ENCODE assay signal across 12 mouse cellular contexts in the genomic region with DNA sequence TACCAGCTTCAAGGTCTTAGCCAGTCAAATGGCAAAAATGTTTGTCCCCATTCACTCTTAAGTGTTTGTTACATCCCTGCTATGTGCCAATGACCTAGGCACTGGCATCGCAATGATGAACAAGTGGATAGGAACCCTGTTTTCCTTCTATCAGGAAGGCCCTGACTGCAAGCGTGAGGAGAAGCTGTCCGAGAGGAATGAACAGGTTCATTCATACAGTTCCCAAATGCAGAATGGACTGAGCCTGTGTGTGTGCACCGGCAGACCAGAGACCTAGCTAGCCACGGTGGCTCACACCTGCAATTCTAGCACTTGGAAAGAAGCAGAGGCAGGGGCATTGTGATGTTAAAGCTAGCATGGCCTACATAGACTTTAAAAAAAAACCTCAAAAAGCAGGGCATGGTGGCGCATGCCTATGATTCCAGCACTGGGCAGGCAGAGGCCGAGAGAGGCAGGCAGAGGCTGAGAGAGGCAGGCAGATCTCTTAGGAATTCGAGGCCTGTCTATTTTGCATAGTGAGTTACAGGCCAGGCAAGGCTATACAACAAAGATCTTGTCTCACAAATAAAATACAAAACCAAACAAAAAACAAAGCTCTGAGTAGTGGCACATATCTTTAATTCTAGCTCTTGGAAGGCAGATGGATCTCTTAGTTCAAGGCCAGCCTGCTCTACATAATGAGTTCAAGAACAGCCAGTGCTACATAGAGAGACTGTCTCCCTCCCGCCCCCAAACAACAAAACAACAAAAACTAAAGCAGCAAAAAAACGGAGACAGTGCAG. TPM values are rescaled to one million over a fixed set of nuclear protein-coding genes. Genes with fewer than 3 reads are reported as not detected.
DNase-seq lines count a peak whose midpoint lies in the region; ATAC-seq lines count a peak whose summit lies in the region.
"Had no signal": no experiment of that assay in that cellular context is flagged by ENCODE, and none has a peak within 500 bp of the region (broad histone marks: within the 10 kb centered on the region; RNA-seq: fewer than 3 reads in every experiment).

No protein-coding gene starts in this region.

- H3K4me2 ChIP-seq in embryonic facial prominence, embryonic 13.5 days: no peak overlapping the region
- no peak overlapping the region for H3K4me2 ChIP-seq in kidney, embryonic 15.5 days
- no peak overlapping the region for H3K4me2 ChIP-seq in embryonic facial prominence, embryonic 15.5 days (replicated peaks)
- H3K4me2 ChIP-seq: embryonic facial prominence, embryonic 12.5 days had no signal

- peaks cover 75% of the 10 kb centered on the region for H3K36me3 ChIP-seq in embryonic facial prominence, embryonic 13.5 days
- H3K36me3 ChIP-seq in embryonic facial prominence, embryonic 10.5 days (replicated peaks): peaks cover 90% of the 10 kb centered on the region
- peaks cover 80% of the 10 kb centered on the region for H3K36me3 ChIP-seq in kidney, embryonic 15.5 days
- H3K36me3 ChIP-seq in embryonic facial prominence, embryonic 15.5 days: peaks cover 56% of the 10 kb centered on the region

- H3K9ac ChIP-seq in embryonic facial prominence, embryonic 13.5 days: no peak overlapping the region; the same call in 1 of the 2 replicates
- H3K9ac ChIP-seq in kidney, embryonic 15.5 days: no peak overlapping the region
- H3K9ac ChIP-seq in embryonic facial prominence, embryonic 15.5 days: no peak overlapping the region
- H3K9ac ChIP-seq: embryonic facial prominence, embryonic 12.5 days had no signal

- WGBS in embryonic facial prominence, embryonic 13.5 days: 62% methylated on average over 10 of the region's 10 CpGs
- WGBS in embryonic facial prominence, embryonic 10.5 days: 74% methylated on average over 10 of the region's 10 CpGs
- WGBS in kidney, embryonic 15.5 days: 65% methylated on average over 10 of the region's 10 CpGs
- 54% methylated on average over 10 of the region's 10 CpGs for WGBS in embryonic facial prominence, embryonic 15.5 days

- H3K27ac ChIP-seq in embryonic facial prominence, embryonic 13.5 days: peak overlapping the region; percentile 58; the same call in 1 of the 2 replicates
- no peak overlapping the region for H3K27ac ChIP-seq in embryonic facial prominence, embryonic 10.5 days (replicated peaks)
- peak overlapping the region; percentile 37; the same call in 1 of the 2 replicates for H3K27ac ChIP-seq in kidney, embryonic 15.5 days
- peak overlapping the region; percentile 28; the same call in 1 of the 2 replicates for H3K27ac ChIP-seq in embryonic facial prominence, embryonic 15.5 days (replicated peaks)
- H3K27ac ChIP-seq: embryonic facial prominence, embryonic 12.5 days had no signal

- H3K27me3 ChIP-seq in embryonic facial prominence, embryonic 13.5 days: no peaks in the 10 kb centered on the region
- no peaks in the 10 kb centered on the region for H3K27me3 ChIP-seq in embryonic facial prominence, embryonic 10.5 days (replicated peaks; ENCODE audit: low read depth, poor library complexity, severe bottlenecking)
- no peaks in the 10 kb centered on the region for H3K27me3 ChIP-seq in kidney, embryonic 15.5 days
- H3K27me3 ChIP-seq in embryonic facial prominence, embryonic 15.5 days: no peaks in the 10 kb centered on the region
- H3K27me3 ChIP-seq: embryonic facial prominence, embryonic 12.5 days had no signal

- no peak for ATAC-seq in embryonic facial prominence, embryonic 13.5 days (ENCODE audit: insufficient number of reproducible peaks, insufficient read depth, low FRiP score, low TSS enrichment, low read depth)
- no peak for ATAC-seq in kidney, embryonic 15.5 days (replicated peaks; ENCODE audit: low FRiP score)
- ATAC-seq in embryonic facial prominence, embryonic 15.5 days (ENCODE audit: insufficient number of reproducible peaks, low FRiP score, low TSS enrichment, low read depth): no peak
- ATAC-seq: lung, postnatal 0 days had no signal

- H3K4me1 ChIP-seq in embryonic facial prominence, embryonic 13.5 days: peaks cover 33% of the 10 kb centered on the region
- peaks cover 28% of the 10 kb centered on the region for H3K4me1 ChIP-seq in embryonic facial prominence, embryonic 10.5 days
- peaks cover 30% of the 10 kb centered on the region for H3K4me1 ChIP-seq in kidney, embryonic 15.5 days
- peaks cover 27% of the 10 kb centered on the region for H3K4me1 ChIP-seq in embryonic facial prominence, embryonic 15.5 days

- no peak overlapping the region for H3K4me3 ChIP-seq in embryonic facial prominence, embryonic 13.5 days
- H3K4me3 ChIP-seq in embryonic facial prominence, embryonic 10.5 days: no peak overlapping the region
- no peak overlapping the region for H3K4me3 ChIP-seq in kidney, embryonic 15.5 days (replicated peaks)
- no peak overlapping the region for H3K4me3 ChIP-seq in embryonic facial prominence, embryonic 15.5 days (replicated peaks)
- H3K4me3 ChIP-seq: embryonic facial prominence, embryonic 12.5 days had no signal

- H3K9me3 ChIP-seq in embryonic facial prominence, embryonic 13.5 days: no peaks in the 10 kb centered on the region
- H3K9me3 ChIP-seq in embryonic facial prominence, embryonic 10.5 days: no peaks in the 10 kb centered on the region
- no peaks in the 10 kb centered on the region for H3K9me3 ChIP-seq in kidney, embryonic 15.5 days (replicated peaks)
- H3K9me3 ChIP-seq in embryonic facial prominence, embryonic 15.5 days (replicated peaks): no peaks in the 10 kb centered on the region
- H3K9me3 ChIP-seq: embryonic facial prominence, embryonic 12.5 days had no signal

- no peak for DNase-seq in embryonic facial prominence, embryonic 10.5 days (ENCODE audit: low spot score)
- DNase-seq in kidney, postnatal 10 days: no peak
- DNase-seq in A20 (ENCODE audit: low read depth, low spot score): peak; percentile 38
- no peak for DNase-seq in gastrocnemius, postnatal 25 days
- DNase-seq in ovary, adult 18-20 months (ENCODE audit: low spot score): no peak
- DNase-seq: cerebellum, adult 11-12 months; kidney, adult 11 months had no signal

RNA-seq across cellular contexts. Expression of gene Trpv2, which starts 33.1 kb away (rescaled TPM):
- polyA plus RNA-seq in embryonic facial prominence, embryonic 13.5 days (2015; fragmentation: Nextera tagmentation; extraction: Ambion mirVana): 3.0 and 3.5 TPM in 2 replicates
- 2.6 and 3.8 TPM in 2 replicates for polyA plus RNA-seq in embryonic facial prominence, embryonic 10.5 days (2016; fragmentation: Nextera tagmentation; extraction: Ambion mirVana)
- polyA plus RNA-seq in kidney, embryonic 15.5 days (2015; fragmentation: Nextera tagmentation; extraction: Ambion mirVana): 3.5 and 6.4 TPM in 2 replicates
- 5.3 and 6.4 TPM in 2 replicates for polyA plus RNA-seq in embryonic facial prominence, embryonic 15.5 days (2015; fragmentation: Nextera tagmentation; extraction: Ambion mirVana)
- total RNA-seq in gastrocnemius, postnatal 25 days (2021): 1 to 10 TPM in 1 of 2 experiments, under 1 TPM in 1; 0.97 to 1.5 TPM

RNA-seq across cellular contexts. Expression of gene Lrrc75a, which starts 41.0 kb away (rescaled TPM):
- polyA plus RNA-seq in embryonic facial prominence, embryonic 13.5 days (2015; fragmentation: Nextera tagmentation; extraction: Ambion mirVana): 14.0 and 18.4 TPM in 2 replicates
- 11.2 and 12.9 TPM in 2 replicates for polyA plus RNA-seq in embryonic facial prominence, embryonic 10.5 days (2016; fragmentation: Nextera tagmentation; extraction: Ambion mirVana)
- polyA plus RNA-seq in kidney, embryonic 15.5 days (2015; fragmentation: Nextera tagmentation; extraction: Ambion mirVana): 14.3 and 15.7 TPM in 2 replicates
- polyA plus RNA-seq in embryonic facial prominence, embryonic 15.5 days (2015; fragmentation: Nextera tagmentation; extraction: Ambion mirVana): 16.2 and 16.3 TPM in 2 replicates
- total RNA-seq in gastrocnemius, postnatal 25 days (2021): 1 to 10 TPM; 4.0 to 4.7 TPM

RNA-seq across cellular contexts. Expression of gene Mmgt2, which starts 41.1 kb away (rescaled TPM):
- 60.4 and 64.0 TPM in 2 replicates for polyA plus RNA-seq in embryonic facial prominence, embryonic 13.5 days (2015; fragmentation: Nextera tagmentation; extraction: Ambion mirVana)
- 41.9 and 44.2 TPM in 2 replicates for polyA plus RNA-seq in embryonic facial prominence, embryonic 10.5 days (2016; fragmentation: Nextera tagmentation; extraction: Ambion mirVana)
- 67.3 and 70.4 TPM in 2 replicates for polyA plus RNA-seq in kidney, embryonic 15.5 days (2015; fragmentation: Nextera tagmentation; extraction: Ambion mirVana)
- polyA plus RNA-seq in embryonic facial prominence, embryonic 15.5 days (2015; fragmentation: Nextera tagmentation; extraction: Ambion mirVana): 51.4 and 52.4 TPM in 2 replicates
- 1 to 10 TPM; 2.8 to 4.2 TPM for total RNA-seq in gastrocnemius, postnatal 25 days (2021)

RNA-seq across cellular contexts. Expression of gene Ubb, which starts 56.4 kb away (rescaled TPM):
- polyA plus RNA-seq in embryonic facial prominence, embryonic 13.5 days (2015; fragmentation: Nextera tagmentation; extraction: Ambion mirVana): 3,261 and 3,547 TPM in 2 replicates
- polyA plus RNA-seq in embryonic facial prominence, embryonic 10.5 days (2016; fragmentation: Nextera tagmentation; extraction: Ambion mirVana): 3,487 and 3,558 TPM in 2 replicates
- polyA plus RNA-seq in kidney, embryonic 15.5 days (2015; fragmentation: Nextera tagmentation; extraction: Ambion mirVana): 3,192 and 3,248 TPM in 2 replicates
- polyA plus RNA-seq in embryonic facial prominence, embryonic 15.5 days (2015; fragmentation: Nextera tagmentation; extraction: Ambion mirVana): 3,288 and 3,376 TPM in 2 replicates
- total RNA-seq in gastrocnemius, postnatal 25 days (2021): 100 to 1,000 TPM; 692 to 747 TPM
